Mouse (Mus musculus): ENCODE data around the gene Zkscan16. TPM values are rescaled to one million over a fixed set of nuclear protein-coding genes. Genes with fewer than 3 reads are reported as not detected.

Gene Zkscan16
- polyA plus RNA-seq, 2 experiments, result 0.08 to 0.11 TPM

DNA sequence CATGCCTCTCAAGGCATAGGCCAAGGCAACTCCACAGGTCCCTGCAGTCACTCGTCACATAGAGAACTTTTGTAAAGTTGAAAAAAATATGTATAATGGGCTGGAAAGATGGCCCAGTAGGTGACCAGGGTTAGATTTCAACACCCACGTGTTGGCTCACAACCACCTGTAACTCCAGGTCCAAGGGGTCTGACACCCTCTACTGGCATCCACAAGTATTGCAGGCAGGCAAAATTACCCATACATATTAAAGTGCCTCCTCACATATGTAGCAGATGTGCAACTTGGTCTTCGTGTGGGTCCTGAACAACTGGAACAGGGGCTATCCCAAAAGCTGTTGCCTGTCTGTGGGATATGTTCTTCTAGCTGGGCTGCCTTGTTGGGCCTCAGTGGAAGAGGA, 15.8 kb upstream of the Zkscan16 start:
- TF ChIP-seq CTCF (IDR thresholded peaks at IDR 0.05; ENCODE audit: low read depth) (peak; percentile 79), EP300 (IDR thresholded peaks at IDR 0.05; ENCODE audit: low read depth) (no peak)
- Histone ChIP-seq H3K4me2 (ENCODE audit: low read depth) (no peak overlapping the region), H3K9me3 (ENCODE audit: control insufficient read depth, low read length) (no peaks in the 10 kb centered on the region), H3K27me3 (ENCODE audit: control insufficient read depth, insufficient read depth, low read length) (no peaks in the 10 kb centered on the region; the same call in 1 of the 2 replicates), H3K9ac (replicated peaks) (no peak overlapping the region), H3K4me1 (replicated peaks; ENCODE audit: control insufficient read depth in 2 of 2, insufficient read depth in 2 of 2, low read length in 1 of 2) (no peaks in the 10 kb centered on the region; a peak in 1 of 4 replicates), H3K27ac (no peak overlapping the region), H3K4me3 (ENCODE audit: insufficient read depth in 1 of 2, low read depth in 2 of 2, low read length in 2 of 2) (no peak overlapping the region), H3K36me3 (replicated peaks; ENCODE audit: control insufficient read depth, insufficient read depth, low read depth) (no peaks in the 10 kb centered on the region)
- DNase-seq (ENCODE audit: low read depth in 3 of 3, low spot score in 3 of 3) (no peak), ATAC-seq (ENCODE audit: insufficient read depth) (no peak)
- 56% methylated on average over 3 of the region's 3 CpGs for WGBS (ENCODE audit: insufficient replicate concordance)

DNA sequence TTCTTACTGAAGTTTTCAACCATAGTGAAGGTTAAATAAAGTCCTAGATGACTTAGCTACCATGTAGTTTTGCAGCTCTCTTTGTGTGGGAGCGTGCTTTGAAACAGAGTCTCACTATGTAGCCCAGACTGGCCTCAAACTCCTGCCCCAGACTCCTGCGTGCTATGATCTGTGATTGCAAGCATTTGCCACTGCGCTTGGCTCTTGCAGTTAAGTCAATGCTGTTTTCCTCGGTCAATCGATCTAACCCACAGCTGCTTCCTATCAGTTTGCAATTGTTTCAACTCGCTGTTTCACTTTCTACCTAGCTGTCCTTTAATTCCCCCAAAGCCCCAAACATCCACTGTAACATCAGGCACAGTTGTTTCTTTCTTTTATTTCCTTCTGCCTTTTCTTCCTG, 10.9 kb upstream of the Zkscan16 start:
- Histone ChIP-seq H3K4me3 (ENCODE audit: insufficient read depth in 1 of 2, low read depth in 2 of 2, low read length in 2 of 2) (no peak overlapping the region), H3K9ac (replicated peaks) (no peak overlapping the region), H3K27ac (no peak overlapping the region), H3K4me1 (replicated peaks; ENCODE audit: control insufficient read depth in 2 of 2, insufficient read depth in 2 of 2, low read length in 1 of 2) (no peaks in the 10 kb centered on the region; a peak in 1 of 4 replicates), H3K9me3 (ENCODE audit: control insufficient read depth, low read length) (no peaks in the 10 kb centered on the region), H3K4me2 (ENCODE audit: low read depth) (no peak overlapping the region), H3K36me3 (replicated peaks; ENCODE audit: control insufficient read depth, insufficient read depth, low read depth) (no peaks in the 10 kb centered on the region), H3K27me3 (ENCODE audit: control insufficient read depth, insufficient read depth, low read length) (no peaks in the 10 kb centered on the region)
- ATAC-seq (ENCODE audit: insufficient read depth) (no peak), DNase-seq (ENCODE audit: low read depth in 3 of 3, low spot score in 3 of 3) (no peak)
- TF ChIP-seq EP300 (IDR thresholded peaks at IDR 0.05; ENCODE audit: low read depth) (no peak), CTCF (IDR thresholded peaks at IDR 0.05; ENCODE audit: low read depth) (no peak)
- 62% methylated on average over 6 of the region's 6 CpGs for WGBS (ENCODE audit: insufficient replicate concordance)

DNA sequence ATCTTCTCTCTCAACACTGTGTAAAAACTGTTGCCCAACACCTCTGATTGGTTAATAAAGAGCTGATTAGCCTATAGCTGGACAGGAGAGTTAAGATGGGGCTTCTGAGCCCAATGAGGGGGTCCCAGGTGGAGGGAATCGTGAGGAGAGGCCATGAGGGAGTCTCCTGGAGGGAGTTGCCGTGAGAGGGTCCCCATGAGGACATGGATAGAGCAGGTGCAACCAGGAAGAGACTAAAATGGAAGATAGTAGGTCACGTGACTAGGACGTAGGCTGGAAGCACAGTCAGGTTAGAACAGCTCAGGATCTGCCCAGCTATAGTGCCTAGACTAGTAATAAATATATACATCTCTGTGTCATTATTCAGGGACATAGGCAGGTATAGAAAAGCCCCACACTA, 9.1 kb upstream of the Zkscan16 start:
- Histone ChIP-seq H3K4me3 (ENCODE audit: insufficient read depth in 1 of 2, low read depth in 2 of 2, low read length in 2 of 2) (no peak overlapping the region), H3K27me3 (ENCODE audit: control insufficient read depth, insufficient read depth, low read length) (no peaks in the 10 kb centered on the region), H3K4me2 (ENCODE audit: low read depth) (no peak overlapping the region), H3K36me3 (replicated peaks; ENCODE audit: control insufficient read depth, insufficient read depth, low read depth) (no peaks in the 10 kb centered on the region), H3K9me3 (ENCODE audit: control insufficient read depth, low read length) (no peaks in the 10 kb centered on the region), H3K4me1 (replicated peaks; ENCODE audit: control insufficient read depth in 2 of 2, insufficient read depth in 2 of 2, low read length in 1 of 2) (no peaks in the 10 kb centered on the region; a peak in 1 of 4 replicates), H3K27ac (no peak overlapping the region), H3K9ac (replicated peaks) (no peak overlapping the region)
- TF ChIP-seq EP300 (IDR thresholded peaks at IDR 0.05; ENCODE audit: low read depth) (no peak), CTCF (IDR thresholded peaks at IDR 0.05; ENCODE audit: low read depth) (no peak)
- DNase-seq (ENCODE audit: low read depth in 3 of 3, low spot score in 3 of 3), result no peak
- no peak for ATAC-seq (ENCODE audit: insufficient read depth)
- WGBS (ENCODE audit: insufficient replicate concordance), result 54% methylated on average over 4 of the region's 4 CpGs

DNA sequence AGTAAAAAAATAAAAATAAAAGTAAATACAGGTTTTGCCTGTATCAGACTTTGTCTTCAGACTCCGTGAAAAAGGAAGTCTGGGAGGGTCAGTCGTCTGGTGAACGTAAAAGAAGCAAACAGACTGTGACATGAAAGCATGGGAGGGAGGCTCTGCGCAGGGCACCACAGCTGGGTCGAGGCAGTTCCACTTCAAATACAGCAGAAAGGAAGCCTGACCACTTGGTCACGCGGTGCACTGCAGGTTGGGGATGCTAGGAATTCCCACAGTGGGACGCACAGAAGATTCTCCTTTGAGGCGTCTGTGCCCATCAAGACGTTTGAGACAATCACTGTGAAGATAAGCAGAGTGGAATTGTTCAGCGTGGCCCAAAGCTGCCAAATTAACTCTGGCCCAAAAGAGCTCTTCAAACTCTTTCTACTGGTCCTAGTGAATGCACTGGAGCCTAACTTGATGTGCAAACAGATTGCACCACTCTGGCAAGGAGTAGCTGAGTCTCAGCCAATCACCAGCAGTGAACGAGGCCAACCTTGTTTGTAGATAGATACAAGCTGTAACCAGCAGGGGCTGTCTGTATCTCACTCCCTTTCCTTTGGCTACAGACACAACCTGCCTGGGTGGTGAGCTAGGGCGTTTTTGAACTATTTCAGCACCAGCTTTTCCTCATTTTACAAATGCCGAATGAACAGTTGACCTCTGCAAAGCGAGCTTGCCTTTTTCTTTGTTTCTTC, 8.5 kb upstream of the Zkscan16 start:
- H3K9me3 ChIP-seq (ENCODE audit: control insufficient read depth, low read length), result no peaks in the 10 kb centered on the region
- 34% methylated on average over 15 of the region's 15 CpGs for WGBS (ENCODE audit: insufficient replicate concordance)

DNA sequence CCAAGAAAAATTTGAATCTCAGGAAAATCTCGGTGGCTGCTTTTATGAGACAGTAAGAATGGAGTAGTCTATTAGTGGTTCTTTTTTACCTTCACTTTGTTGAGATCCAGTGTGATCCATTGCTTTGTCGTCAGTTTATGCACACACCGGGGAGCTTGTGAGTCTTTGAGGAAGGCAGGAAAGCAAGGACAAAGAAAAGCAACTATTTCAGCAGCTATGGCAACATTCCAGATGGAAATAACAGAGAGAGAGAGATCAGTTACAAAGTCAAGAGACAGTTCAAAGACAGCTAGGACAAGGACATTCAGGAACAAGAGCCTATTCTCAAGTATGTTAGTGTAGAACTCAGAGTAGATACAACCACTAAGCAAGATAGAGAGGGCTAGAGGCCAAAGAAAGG, 7.6 kb upstream of the Zkscan16 start:
- Histone ChIP-seq H3K27me3 (ENCODE audit: control insufficient read depth, insufficient read depth, low read length) (no peaks in the 10 kb centered on the region), H3K27ac (no peak overlapping the region), H3K9ac (replicated peaks) (no peak overlapping the region), H3K4me2 (ENCODE audit: low read depth) (no peak overlapping the region), H3K36me3 (replicated peaks; ENCODE audit: control insufficient read depth, insufficient read depth, low read depth) (no peaks in the 10 kb centered on the region), H3K9me3 (ENCODE audit: control insufficient read depth, low read length) (no peaks in the 10 kb centered on the region), H3K4me3 (ENCODE audit: insufficient read depth in 1 of 2, low read depth in 2 of 2, low read length in 2 of 2) (no peak overlapping the region), H3K4me1 (replicated peaks; ENCODE audit: control insufficient read depth in 2 of 2, insufficient read depth in 2 of 2, low read length in 1 of 2) (no peaks in the 10 kb centered on the region; a peak in 1 of 4 replicates)
- no peak for TF ChIP-seq EP300 (IDR thresholded peaks at IDR 0.05; ENCODE audit: low read depth)
- TF ChIP-seq CTCF (IDR thresholded peaks at IDR 0.05; ENCODE audit: low read depth), result no peak
- 68% methylated on average over 3 of the region's 3 CpGs for WGBS (ENCODE audit: insufficient replicate concordance)
- ATAC-seq (ENCODE audit: insufficient read depth) (no peak), DNase-seq (ENCODE audit: low read depth in 3 of 3, low spot score in 3 of 3) (no peak)

More for the DNA sequence above, 8.5 kb upstream of the Zkscan16 start:
- Histone ChIP-seq H3K4me2 (ENCODE audit: low read depth) (no peak overlapping the region), H3K27me3 (ENCODE audit: control insufficient read depth, insufficient read depth, low read length) (no peaks in the 10 kb centered on the region), H3K27ac (no peak overlapping the region), H3K9ac (replicated peaks) (no peak overlapping the region), H3K36me3 (replicated peaks; ENCODE audit: control insufficient read depth, insufficient read depth, low read depth) (no peaks in the 10 kb centered on the region), H3K4me1 (replicated peaks; ENCODE audit: control insufficient read depth in 2 of 2, insufficient read depth in 2 of 2, low read length in 1 of 2) (no peaks in the 10 kb centered on the region; a peak in 1 of 4 replicates), H3K4me3 (ENCODE audit: insufficient read depth in 1 of 2, low read depth in 2 of 2, low read length in 2 of 2) (no peak overlapping the region)
- ATAC-seq (ENCODE audit: insufficient read depth) (peak; percentile 68), DNase-seq (ENCODE audit: low read depth in 3 of 3, low spot score in 3 of 3) (peak in 1 of 3 experiments; percentile 24)
- no peak for TF ChIP-seq EP300 (IDR thresholded peaks at IDR 0.05; ENCODE audit: low read depth)
- peak; percentile 60 for TF ChIP-seq CTCF (IDR thresholded peaks at IDR 0.05; ENCODE audit: low read depth)
